Mouse (Mus musculus) gastrocnemius, postnatal 14 days (tissue): ENCODE measurements at regions not wholly inside any gene's neighbourhood (a gene's known extent, or its start where the extent isn't known, plus 50 kb on each side); places are given as distances from the start of the nearest gene placed in this dataset.

Experiments
- DNase-seq: peaks from one replicate; pipeline ENCODE4 v3.0.0; 2021; ENCODE audit warnings: mixed read lengths
- intact Hi-C: fragments of 180-260 bp; cut with DNase I; formaldehyde crosslinking; loops from one replicate; pipeline ENCODE4 v1.15.1; 2025; ENCODE audit warnings: low total_unique reads

GRCm38 (mm10) chr12:80022181-80023106 lies 90.4 kb downstream of the Zfp36l1 start:
- intact Hi-C loops: loop anchor here (10.0 kb wide), 1 partner anchor 72 kb away; no protein-coding TSS in a partner anchor
- no peak for DNase-seq

- intact Hi-C loops: loop anchor here (10.0 kb wide), 1 partner anchor 74 kb away; no protein-coding TSS in a partner anchor
- DNase-seq: no peak
These were observed 91.8 kb downstream of the Zfp36l1 start for GRCm38 (mm10) chr12:80021030-80021473.

GRCm38 (mm10) chr12:80018086-80018485 lies 94.7 kb downstream of the Zfp36l1 start:
- intact Hi-C loops: no loop called here

GRCm38 (mm10) chr12:80017376-80017929 lies 95.4 kb downstream of the Zfp36l1 start:
- intact Hi-C loops: no loop called here
- no peak for DNase-seq

More at GRCm38 (mm10) chr12:80018086-80018485, 94.7 kb downstream of the Zfp36l1 start:
- DNase-seq: peak; percentile 33

- no peak for DNase-seq
- intact Hi-C loops: no loop called here
These were observed 96.9 kb downstream of the Zfp36l1 start for GRCm38 (mm10) chr12:80015938-80016337.

GRCm38 (mm10) chr12:80014598-80014983 lies 98.2 kb downstream of the Zfp36l1 start:
- intact Hi-C loops: no loop called here
- DNase-seq: no peak

DNA sequence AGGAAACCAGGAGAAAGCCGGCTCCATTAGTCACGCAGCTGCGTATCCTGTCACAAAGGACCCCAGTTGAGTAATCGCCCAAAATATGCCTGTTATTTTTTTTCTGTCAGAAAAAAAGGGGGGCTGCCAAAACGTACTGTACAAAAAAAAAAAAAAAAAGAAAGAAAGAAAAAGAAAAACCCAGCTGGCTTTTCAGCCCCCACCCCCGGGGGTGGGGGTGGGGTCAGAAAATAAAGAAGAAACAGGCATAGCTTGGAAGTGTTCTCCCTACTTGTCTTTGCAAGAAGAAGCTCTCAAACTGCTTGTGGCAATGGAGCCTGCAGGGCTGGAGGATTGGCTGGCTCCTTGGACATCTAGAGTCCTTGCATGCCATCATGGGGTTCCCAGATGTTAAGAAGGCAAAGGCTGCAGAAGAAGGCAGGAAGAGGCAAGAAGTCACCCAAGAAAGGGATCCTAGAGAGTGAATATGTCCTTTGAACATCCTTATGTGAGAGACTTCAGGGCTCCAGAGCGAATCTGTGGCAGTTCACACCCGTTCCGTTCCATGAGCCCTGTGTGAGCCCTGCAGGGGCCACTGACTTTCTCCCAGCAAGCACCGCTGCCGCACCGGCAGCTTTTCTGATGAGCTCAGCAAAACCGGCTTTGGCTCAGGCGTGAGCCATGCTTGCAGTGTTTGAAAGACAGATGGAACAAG lies 98.8 kb downstream of the Zfp36l1 start:
- intact Hi-C loops: no loop called here
- peak; percentile 64 for DNase-seq

- intact Hi-C loops: no loop called here
- no peak for DNase-seq
These were observed 99.3 kb downstream of the Zfp36l1 start for GRCm38 (mm10) chr12:80013577-80013903.

- intact Hi-C loops: no loop called here
- DNase-seq: peak; percentile 40
These were observed 100.9 kb downstream of the Zfp36l1 start for GRCm38 (mm10) chr12:80011916-80012315.

- DNase-seq: no peak
- intact Hi-C loops: no loop called here
These were observed 101.9 kb downstream of the Zfp36l1 start for GRCm38 (mm10) chr12:80010947-80011346.

GRCm38 (mm10) chr12:80010220-80010619 lies 102.6 kb downstream of the Zfp36l1 start:
- no peak for DNase-seq
- intact Hi-C loops: no loop called here

GRCm38 (mm10) chr12:80007849-80008248 lies 105.0 kb downstream of the Zfp36l1 start:
- intact Hi-C loops: no loop called here

GRCm38 (mm10) chr12:80005227-80005919 lies 107.4 kb downstream of the Zfp36l1 start:
- DNase-seq: peak; percentile 27
- intact Hi-C loops: no loop called here

More at GRCm38 (mm10) chr12:80007849-80008248, 105.0 kb downstream of the Zfp36l1 start:
- no peak for DNase-seq

- intact Hi-C loops: no loop called here
- DNase-seq: no peak
These were observed 108.2 kb downstream of the Zfp36l1 start for GRCm38 (mm10) chr12:80004575-80004974.

DNA sequence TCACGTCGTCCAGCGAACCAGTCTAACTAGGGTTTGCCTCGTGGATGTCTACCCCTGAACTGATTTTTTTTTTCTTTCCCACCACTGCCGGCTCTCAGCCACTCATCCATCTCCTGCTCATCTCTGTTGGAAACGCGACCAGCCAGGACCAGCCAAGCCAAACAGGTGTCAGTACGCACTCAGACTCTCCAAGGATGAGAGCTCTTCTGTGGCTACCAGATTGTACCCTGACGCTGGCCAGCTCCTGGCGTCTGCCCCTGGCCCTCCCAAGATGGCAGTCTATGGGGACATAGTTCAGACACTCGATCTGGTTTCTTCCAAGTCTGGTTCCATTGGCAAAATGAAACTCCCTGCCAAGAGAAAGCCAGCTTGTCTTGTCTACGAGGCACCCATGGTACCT lies 109.3 kb downstream of the Zfp36l1 start:
- intact Hi-C loops: no loop called here
- DNase-seq: peak; percentile 31

- intact Hi-C loops: no loop called here
- peak; percentile 30 for DNase-seq
These were observed 110.2 kb downstream of the Zfp36l1 start for GRCm38 (mm10) chr12:80002474-80003125.

DNA sequence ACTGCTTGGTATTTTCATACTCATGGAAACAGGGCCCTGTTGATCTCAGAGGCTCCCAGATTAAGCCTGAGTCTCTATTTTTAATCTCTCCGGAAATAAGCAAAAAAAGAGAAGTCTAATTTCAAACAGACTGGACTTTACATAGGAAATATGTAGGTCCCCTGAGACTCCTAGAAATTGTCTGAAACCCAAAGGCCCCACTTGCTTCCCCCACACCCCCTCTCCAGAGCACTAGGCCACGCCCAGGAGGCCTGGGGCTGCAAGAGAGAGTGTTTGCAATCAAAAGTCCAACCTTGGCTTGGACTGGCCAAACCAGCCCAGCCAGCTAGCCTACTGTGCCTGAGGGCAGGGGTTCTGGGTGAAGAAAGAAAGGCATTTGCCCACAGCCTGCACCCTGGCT lies 111.0 kb downstream of the Zfp36l1 start:
- DNase-seq: peak; percentile 44
- intact Hi-C loops: no loop called here

DNA sequence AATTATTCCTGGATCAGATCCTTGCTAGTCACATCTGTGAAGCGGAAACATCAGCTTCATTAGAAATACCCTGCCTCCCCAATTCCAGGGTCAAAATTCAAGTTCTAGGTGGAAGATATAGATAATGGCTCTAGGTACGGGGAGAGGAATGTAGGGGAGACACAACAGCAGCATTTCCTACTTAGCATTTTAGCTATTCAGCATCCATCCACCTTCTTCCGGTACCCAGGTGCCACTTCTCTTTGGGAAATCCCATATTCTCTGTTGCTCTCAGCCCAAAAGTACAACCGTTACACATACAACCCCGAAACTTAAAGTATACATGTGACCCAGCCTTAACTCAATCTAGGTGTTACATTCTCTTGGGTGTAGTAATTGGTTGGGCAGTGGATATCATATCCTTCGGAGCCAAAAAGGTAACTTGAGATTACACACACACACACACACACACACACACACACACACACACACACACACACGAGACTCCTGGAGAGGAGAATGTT lies 112.9 kb downstream of the Zfp36l1 start:
- no peak for DNase-seq
- intact Hi-C loops: no loop called here

DNA sequence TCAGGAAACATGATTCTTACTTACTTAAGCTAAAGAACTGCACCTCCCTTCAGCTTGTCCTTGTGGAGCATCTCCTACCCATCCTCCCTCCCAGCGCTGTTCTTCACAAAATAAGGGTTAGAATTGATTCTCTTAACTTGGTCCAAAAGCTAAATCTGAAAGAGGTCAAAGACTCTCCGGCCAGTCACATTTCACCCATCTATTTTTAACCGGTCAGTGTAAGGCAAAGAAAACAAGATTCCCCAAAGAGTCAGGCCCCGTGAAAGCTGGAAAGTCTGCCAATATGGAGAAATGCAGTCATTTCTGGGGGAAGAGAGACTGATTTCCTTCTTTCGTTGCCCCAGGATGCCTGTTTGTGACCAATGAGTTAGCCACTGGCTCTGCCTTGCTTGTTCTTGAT lies 114.0 kb downstream of the Zfp36l1 start:
- intact Hi-C loops: no loop called here
- DNase-seq: no peak
